Mouse (Mus musculus): ENCODE measurements at regions not wholly inside any gene's neighbourhood (a gene's known extent, or its start where the extent isn't known, plus 50 kb on each side); places are given as distances from the start of the nearest gene placed in this dataset.

GRCm38 (mm10) chr2:108904121-108904733 lies 376.3 kb upstream of the Kif18a start:
- DNase-seq (ENCODE audit: low spot score in 2 of 2): no peak

GRCm38 (mm10) chr2:108913555-108913954 lies 367.0 kb upstream of the Kif18a start:
- DNase-seq (ENCODE audit: low spot score in 2 of 2): no peak

- DNase-seq (ENCODE audit: low spot score in 2 of 2): no peak
Measured at GRCm38 (mm10) chr2:108913967-108914366, 366.6 kb upstream of the Kif18a start.

GRCm38 (mm10) chr2:108919500-108920045 lies 361.0 kb upstream of the Kif18a start:
- DNase-seq (ENCODE audit: low spot score in 2 of 2): no peak

DNA sequence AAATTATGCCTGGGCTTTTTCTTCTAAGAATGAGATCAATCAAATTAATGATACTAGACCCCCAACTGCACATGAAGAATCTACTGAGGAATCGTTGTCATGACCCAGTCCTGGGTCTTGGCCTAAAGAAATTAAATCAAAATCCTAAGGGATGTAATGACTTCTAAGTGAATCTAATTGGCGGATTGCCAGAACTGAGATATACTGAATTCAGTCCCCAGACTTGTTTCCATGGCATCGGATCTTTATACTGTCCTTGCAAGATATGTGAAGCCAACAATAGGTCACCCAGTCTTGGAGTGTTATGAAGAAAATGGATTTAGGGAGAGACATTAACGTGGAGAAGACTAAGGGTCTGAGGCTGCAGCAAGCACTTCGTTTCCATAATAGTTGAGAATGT lies 360.4 kb upstream of the Kif18a start:
- DNase-seq (ENCODE audit: low spot score in 2 of 2): no peak

DNA sequence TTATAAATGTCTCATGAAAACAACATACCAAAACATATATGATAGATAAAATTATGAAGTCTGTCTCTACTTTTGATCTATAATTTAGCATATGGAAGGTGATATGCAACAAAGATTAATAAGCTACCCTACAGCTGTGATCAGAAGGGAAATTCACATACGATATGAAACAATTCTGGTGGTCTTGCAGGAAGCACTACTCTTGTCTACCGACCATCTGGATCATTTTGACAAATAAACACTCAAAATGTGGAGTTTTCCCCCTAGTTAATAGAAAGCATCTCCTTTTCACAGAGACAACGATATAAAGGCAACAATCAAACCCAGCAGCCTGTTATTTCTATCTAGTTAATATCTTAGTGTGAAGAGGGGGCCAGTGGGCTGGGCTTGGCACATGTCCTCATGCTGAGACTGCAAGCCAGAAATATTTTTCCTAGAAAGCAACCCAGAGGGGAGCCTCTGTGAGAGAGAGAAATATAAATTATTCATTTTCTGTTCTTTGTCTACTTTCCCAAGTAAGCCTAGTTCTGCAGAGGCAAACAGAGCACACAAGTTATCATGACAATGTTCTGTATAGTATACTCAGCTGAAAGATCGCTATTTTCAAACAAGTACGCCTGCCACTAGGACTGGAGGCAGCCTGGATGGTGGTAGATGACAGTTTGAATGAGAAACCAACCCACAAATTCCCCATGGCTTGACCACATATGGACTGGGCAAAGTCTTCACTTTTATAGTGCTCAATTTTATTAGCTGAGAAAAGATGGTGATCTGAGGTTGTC lies 344.4 kb upstream of the Kif18a start:
- no peak for DNase-seq (ENCODE audit: low spot score in 2 of 2)

GRCm38 (mm10) chr2:108980921-108981320 lies 299.6 kb upstream of the Kif18a start:
- DNase-seq (ENCODE audit: low spot score in 2 of 2): no peak

- DNase-seq (ENCODE audit: low spot score in 2 of 2): no peak
Measured at GRCm38 (mm10) chr2:109016223-109016622, 264.3 kb upstream of the Kif18a start.

- DNase-seq (ENCODE audit: low spot score in 2 of 2): no peak
Measured at GRCm38 (mm10) chr2:109017018-109017707, 263.4 kb upstream of the Kif18a start.

GRCm38 (mm10) chr2:109038131-109038695 lies 242.3 kb upstream of the Kif18a start:
- DNase-seq (ENCODE audit: low spot score in 2 of 2): no peak
